Mouse (Mus musculus) gastrocnemius, postnatal 4 days (tissue): ENCODE results near the gene Ifna15. TPM values are rescaled to one million over a fixed set of nuclear protein-coding genes. Genes with fewer than 3 reads are reported as not detected.
A peak's percentile ranks its signal among the peaks of the same experiment; 100 is the strongest.

Source experiments
- DNase-seq, 2 experiments: peaks; one replicate each; pipeline ENCODE4 v3.0.0; 2021 to 2022; ENCODE audit warnings: low spot score in 2 of 2, mixed read lengths in 2 of 2
- total RNA-seq, 2 experiments: library from RNA; stranded (reverse); gene quantifications; 2 replicates each; pipeline ENCODE4 v1.2.3; 2021

Gene Ifna15
- total RNA-seq, 2 experiments from 2014 or later, result not detected

GRCm38 (mm10) chr4:88514403-88514802 is 43.6 kb downstream of the Ifna15 start:
- peak in 1 of 2 experiments; percentile 56 for DNase-seq

GRCm38 (mm10) chr4:88513743-88514142 is 44.3 kb downstream of the Ifna15 start:
- no peak for DNase-seq

Other genes starting within 250 kb of the Ifna15 start
- 1 to 10 TPM; 4.4 to 5.3 TPM for gene Hacd4, start 119.3 kb downstream of the Ifna15 start, total RNA-seq
- not detected for gene Ifnb1, start 35.5 kb downstream of the Ifna15 start, total RNA-seq
- not detected for gene Ifna14, start 13.6 kb upstream of the Ifna15 start, total RNA-seq
- gene Ifna9, start 34.1 kb upstream of the Ifna15 start, total RNA-seq, result not detected
- gene Ifna12, start 45.1 kb upstream of the Ifna15 start, total RNA-seq, result not detected
- not detected for gene C87499, start 76.2 kb upstream of the Ifna15 start, total RNA-seq
- gene Ifna13, start 86.2 kb upstream of the Ifna15 start, total RNA-seq, result not detected
- not detected for gene Ifna16, start 118.7 kb upstream of the Ifna15 start, total RNA-seq
- gene Ifna2, start 125.7 kb upstream of the Ifna15 start, total RNA-seq, result not detected
- gene Ifnab, start 133.1 kb upstream of the Ifna15 start, total RNA-seq, result not detected
- under 1 TPM in 1 of 2 experiments, not detected in 1; 0.98 TPM for gene Gm26566, start 163.6 kb upstream of the Ifna15 start, total RNA-seq
- 10 to 100 TPM; 81.9 to 94.2 TPM for gene Klhl9, start 164.2 kb upstream of the Ifna15 start, total RNA-seq
- not detected for gene Gm13271, start 196.6 kb upstream of the Ifna15 start, total RNA-seq
- not detected for gene Gm13283, start 201.9 kb upstream of the Ifna15 start, total RNA-seq
- not detected for gene Gm13290, start 215.6 kb upstream of the Ifna15 start, total RNA-seq
- gene Gm13289, start 218.7 kb upstream of the Ifna15 start, total RNA-seq, result not detected
- not detected for gene Gm13272, start 221.6 kb upstream of the Ifna15 start, total RNA-seq
- not detected for gene Ifnz, start 223.9 kb upstream of the Ifna15 start, total RNA-seq
- gene Gm13276, start 227.5 kb upstream of the Ifna15 start, total RNA-seq, result not detected
- not detected for gene Gm13277, start 230.4 kb upstream of the Ifna15 start, total RNA-seq
- not detected for gene Gm13278, start 233.3 kb upstream of the Ifna15 start, total RNA-seq
- gene Gm13275, start 236.2 kb upstream of the Ifna15 start, total RNA-seq, result not detected
- not detected for gene Gm13279, start 239.2 kb upstream of the Ifna15 start, total RNA-seq
- under 1 TPM; 0.37 to 0.54 TPM for gene Gm13285, start 241.4 kb upstream of the Ifna15 start, total RNA-seq
- not detected for gene Gm13287, start 245.0 kb upstream of the Ifna15 start, total RNA-seq
- gene Gm13288, start 247.3 kb upstream of the Ifna15 start, total RNA-seq, result not detected